In the genomic region with DNA sequence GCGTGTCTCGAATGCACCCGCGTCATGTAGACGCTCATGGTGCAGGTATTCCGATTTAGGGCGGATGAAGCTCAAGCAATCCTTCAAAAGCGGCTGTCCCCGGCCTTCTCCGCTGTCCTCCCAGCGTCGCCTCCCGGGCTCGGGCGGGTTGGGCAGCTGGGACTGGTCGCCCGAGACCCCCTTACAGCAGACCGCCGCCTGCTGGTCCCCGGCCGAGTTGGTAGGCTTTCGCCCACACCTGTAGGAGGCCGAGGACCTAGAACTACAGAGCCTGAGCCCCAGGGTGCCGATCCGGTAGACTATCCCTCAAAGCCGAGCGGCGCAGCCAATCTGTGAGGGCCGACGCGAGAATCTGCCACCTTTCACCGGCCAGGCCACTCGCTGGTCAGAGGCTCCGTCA, we compare ENCODE assay signal across 7 mouse cellular contexts. TPM values are rescaled to one million over a fixed set of nuclear protein-coding genes. Genes with fewer than 3 reads are reported as not detected.
DNase-seq lines count a peak whose midpoint lies in the region; ATAC-seq and TF ChIP-seq lines count a peak whose summit lies in the region.

TSS of gene Tuba4a (minus strand) at position 335 of the 400 bp plus-strand sequence.

- no peaks in the 10 kb centered on the region for H3K27me3 ChIP-seq in thymus, adult 2 months (ENCODE audit: control insufficient read depth, insufficient read depth, low read length)
- peaks cover 29% of the 10 kb centered on the region for H3K27me3 ChIP-seq in lung, embryonic 16.5 days (ENCODE audit: control insufficient read depth, insufficient read depth, low read depth, low read length)

- DNase-seq in thymus, adult 2 months, result no peak
- no peak for DNase-seq in thymus, postnatal 25 days
- peak; percentile 58 for DNase-seq in embryo, embryonic 11 days
- DNase-seq in heart, adult 8-10 months (ENCODE audit: low spot score), result no peak
- DNase-seq in kidney, postnatal 25 days, result peak; percentile 31 to 72
- DNase-seq in spleen, postnatal 4 days (ENCODE audit: low spot score in 2 of 2), result peak; percentile 60 to 77

- H3K9ac ChIP-seq in lung, embryonic 16.5 days (ENCODE audit: low read length), result peak within 1 kb of the TSS; percentile 72

- H3K4me2 ChIP-seq in lung, embryonic 16.5 days (ENCODE audit: low read depth, low read length), result peak within 1 kb of the TSS; percentile 97

- peak within 1 kb of the TSS; percentile 47 for H3K27ac ChIP-seq in thymus, adult 2 months (ENCODE audit: control insufficient read depth, insufficient read depth, low read length)
- H3K27ac ChIP-seq in lung, embryonic 16.5 days (ENCODE audit: low read length), result peak within 1 kb of the TSS; percentile 52

- WGBS in thymus, adult 2 months, result 14% methylated on average over 34 of the region's 34 CpGs
- WGBS in lung, embryonic 16.5 days, result under 1% methylated on average over 34 of the region's 34 CpGs

- H3K9me3 ChIP-seq in lung, embryonic 16.5 days (ENCODE audit: control insufficient read depth, low read length), result no peaks in the 10 kb centered on the region

- no peak for TF ChIP-seq POLR2A in thymus, adult 2 months (IDR thresholded peaks at IDR 0.05; ENCODE audit: control insufficient read depth, extremely low read depth, insufficient read depth, low read length, poor library complexity)

- peak within 1 kb of the TSS; percentile 71 for H3K4me3 ChIP-seq in thymus, adult 2 months (ENCODE audit: control insufficient read depth, insufficient read depth, low read length)
- H3K4me3 ChIP-seq in lung, embryonic 16.5 days (ENCODE audit: low read length), result peak within 1 kb of the TSS; percentile 54

- TF ChIP-seq CTCF in thymus, adult 2 months (IDR thresholded peaks at IDR 0.05; ENCODE audit: borderline replicate concordance, control insufficient read depth, extremely low read depth, insufficient read depth, low read length, poor library complexity), result no peak

- H3K36me3 ChIP-seq in thymus, adult 2 months (ENCODE audit: control insufficient read depth, insufficient read depth, low read length), result peaks cover 11% of the 10 kb centered on the region
- H3K36me3 ChIP-seq in lung, embryonic 16.5 days (ENCODE audit: control insufficient read depth, insufficient read depth, low read length), result peaks cover 3% of the 10 kb centered on the region

- ATAC-seq in lung, embryonic 16.5 days (ENCODE audit: low read depth), result peak; percentile 59

- peaks cover 57% of the 10 kb centered on the region for H3K4me1 ChIP-seq in thymus, adult 2 months (replicated peaks; ENCODE audit: control insufficient read depth, insufficient read depth, low read length)
- peaks cover 9% of the 10 kb centered on the region for H3K4me1 ChIP-seq in lung, embryonic 16.5 days (replicated peaks; ENCODE audit: control insufficient read depth, insufficient read depth, low read length)

RNA-seq across cellular contexts. Expression of gene Tuba4a, which starts in this region (rescaled TPM):
- 139 and 162 TPM in 2 replicates for polyA plus RNA-seq in thymus, adult 2 months (2012; rRNA removed)
- total RNA-seq in heart, adult 8-10 months (2022), result 1,000 to 10,000 TPM in 1 of 4 experiments, 100 to 1,000 TPM in 3; 786 to 1,317 (median 908) TPM
- polyA plus RNA-seq in lung, embryonic 16.5 days (2015; fragmentation: Nextera tagmentation; extraction: Ambion mirVana), result 51.5 and 58.8 TPM in 2 replicates

Comparison
In these comparisons a context has a peak if more than half of its experiments do, and no peak if none do; other contexts are left out.
1. DNase-seq: peak in embryo, embryonic 11 days (single experiment), kidney, postnatal 25 days (2 of 2) and spleen, postnatal 4 days (2 of 2); none in thymus, adult 2 months (single experiment), thymus, postnatal 25 days (single experiment) and heart, adult 8-10 months (single experiment).